Mouse (Mus musculus): ENCODE data around the gene Atad2b.
"Not testable (repeated sequence)": the region's sequence is repeated elsewhere in the genome, so short reads cannot be mapped to it uniquely, and the experiment has no call there.

Gene Atad2b

GRCm38 (mm10) chr12:4916994-4917804, at the start of gene Atad2b:
TSS of gene Atad2b (plus strand) at chr12:4917353.
- peak; percentile 97 for DNase-seq (ENCODE audit: low spot score in 2 of 2)

DNA sequence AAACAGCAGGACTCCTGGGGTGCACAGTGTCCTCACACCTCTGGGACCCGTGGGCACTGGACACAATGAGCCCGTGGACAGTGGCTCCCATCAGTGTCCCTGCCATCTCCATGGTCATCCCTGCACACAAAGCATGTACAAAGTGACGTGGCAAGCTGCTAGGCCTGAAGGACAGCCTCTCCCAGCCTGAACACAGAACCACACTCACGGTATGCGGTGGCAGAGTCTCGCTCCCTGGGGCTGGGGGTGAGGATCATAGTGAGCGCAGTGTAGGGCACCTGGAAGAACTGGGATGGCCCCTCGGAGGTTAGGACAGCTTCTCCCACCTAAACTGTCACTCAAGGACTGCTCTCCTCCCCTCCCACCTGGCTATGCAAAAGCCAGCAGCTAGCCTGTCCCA, 48.2 kb upstream of the Atad2b start:
- DNase-seq (ENCODE audit: low spot score in 2 of 2), result no peak

DNA sequence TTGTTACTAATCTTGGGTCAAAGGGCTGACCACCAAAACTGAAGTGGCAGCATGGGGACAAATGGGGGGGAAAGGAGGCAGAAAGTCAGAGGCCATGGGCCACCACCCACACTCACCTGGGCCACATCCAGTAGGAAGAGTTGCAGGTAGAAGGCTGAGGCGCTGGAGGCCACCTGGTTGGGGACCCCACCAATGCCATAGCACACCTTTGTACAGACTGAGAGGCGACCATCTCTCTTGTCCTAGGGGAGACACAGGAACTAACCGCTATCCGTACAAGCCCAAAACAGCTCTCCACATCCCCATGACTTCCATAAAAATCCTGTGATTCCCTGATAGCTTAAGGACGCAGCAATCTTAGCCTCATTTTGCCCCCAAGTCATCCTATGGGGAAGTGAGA, 45.9 kb upstream of the Atad2b start:
- no peak for DNase-seq (ENCODE audit: low spot score in 2 of 2)

- no peak for DNase-seq (ENCODE audit: low spot score in 2 of 2)
These were observed 44.9 kb upstream of the Atad2b start for GRCm38 (mm10) chr12:4872273-4872672.

DNA sequence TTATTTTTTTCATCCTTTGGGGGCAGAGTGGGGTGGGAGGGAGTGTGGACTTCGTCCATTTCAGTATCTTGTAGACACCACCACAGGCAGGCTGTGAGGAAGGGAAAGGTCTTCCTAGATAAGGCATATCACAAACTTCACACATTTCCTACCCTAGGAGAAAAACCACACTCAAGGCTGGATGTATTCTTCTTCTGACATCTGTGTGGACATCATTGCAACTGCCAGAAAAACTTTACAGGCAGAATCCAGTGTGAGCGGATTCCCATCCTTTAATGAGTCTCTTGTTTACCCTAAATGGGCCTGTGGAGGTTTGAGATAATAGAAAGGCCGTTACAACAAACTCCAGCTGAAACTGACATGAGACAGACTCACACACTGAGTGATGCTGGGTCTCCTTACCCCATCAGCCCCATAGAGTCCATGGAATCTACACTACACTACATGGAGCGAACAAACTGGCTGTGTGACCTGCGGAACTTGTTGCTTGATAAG, 44.1 kb upstream of the Atad2b start:
- DNase-seq (ENCODE audit: low spot score in 2 of 2), result peak; percentile 31 to 64

DNA sequence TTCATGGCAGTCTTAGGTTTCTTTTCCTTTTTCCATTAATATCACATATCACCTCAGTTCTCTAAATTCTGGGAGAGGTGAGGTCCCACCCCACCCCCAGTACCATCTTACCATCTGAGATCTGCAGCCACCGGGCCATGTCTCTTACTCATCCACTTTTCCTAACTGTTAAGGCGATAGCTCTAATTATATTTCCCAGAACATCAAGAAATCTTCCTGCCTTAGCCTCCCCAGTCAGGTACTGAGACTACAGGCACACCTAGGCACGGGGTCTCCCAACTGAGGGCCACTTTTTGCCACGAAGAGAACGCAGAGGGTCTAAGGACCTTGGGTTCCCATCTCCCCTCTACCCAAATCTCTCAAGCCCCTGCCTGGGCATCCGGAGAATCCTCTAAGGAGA, 43.6 kb upstream of the Atad2b start:
- no peak for DNase-seq (ENCODE audit: low spot score in 2 of 2)

- DNase-seq (ENCODE audit: low spot score in 2 of 2), result peak; percentile 76 to 80
These were observed 42.8 kb upstream of the Atad2b start, which contains the start of gene Mfsd2b for GRCm38 (mm10) chr12:4874161-4874927. TSS of gene Mfsd2b (minus strand) at chr12:4874359.

DNA sequence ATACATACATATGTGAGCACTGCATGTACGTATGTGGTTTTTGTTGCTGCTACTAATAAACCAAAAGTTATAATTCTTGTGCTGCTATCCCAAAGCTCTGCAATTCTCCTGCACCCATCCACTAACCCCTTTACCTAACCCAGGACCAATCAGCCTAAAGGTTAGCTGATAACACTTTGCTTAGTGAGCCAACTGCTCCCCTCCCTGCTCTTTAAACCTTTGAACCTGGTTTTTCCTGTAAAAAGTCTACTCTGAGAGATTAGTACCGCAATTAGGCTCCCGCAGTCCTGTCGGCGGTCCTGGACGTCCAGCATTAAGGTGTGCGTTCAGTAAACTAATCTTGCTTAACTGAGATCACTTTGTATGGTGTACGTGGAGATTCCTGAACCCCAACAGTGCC, 41.5 kb upstream of the Atad2b start:
- no peak for DNase-seq (ENCODE audit: low spot score in 2 of 2)

GRCm38 (mm10) chr12:4878296-4878783, 38.8 kb upstream of the Atad2b start:
- DNase-seq (ENCODE audit: low spot score in 2 of 2), result no peak

DNA sequence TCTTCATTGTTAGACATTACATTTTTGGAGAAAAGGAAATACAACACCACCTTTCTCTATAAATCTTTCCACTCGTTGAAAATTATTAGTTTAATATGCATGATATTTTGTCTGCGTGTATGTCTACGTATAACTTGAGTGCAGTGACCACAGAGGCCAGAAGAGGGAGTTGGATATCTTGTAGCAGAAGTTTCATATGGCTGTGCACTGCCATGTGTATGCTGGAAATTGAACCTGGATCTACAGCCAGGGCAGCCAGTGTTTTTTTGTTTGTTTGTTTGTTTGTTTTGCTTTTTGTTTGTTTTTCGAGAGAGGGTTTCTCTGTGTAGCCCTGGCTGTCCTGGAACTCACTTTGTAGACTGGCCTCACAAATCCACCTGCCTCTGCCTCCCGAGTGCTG, 38.1 kb upstream of the Atad2b start:
- peak in 1 of 2 experiments; percentile 17 for DNase-seq (ENCODE audit: low spot score in 2 of 2)

GRCm38 (mm10) chr12:4882086-4882485, 35.1 kb upstream of the Atad2b start:
- DNase-seq (ENCODE audit: low spot score in 2 of 2), result no peak

DNA sequence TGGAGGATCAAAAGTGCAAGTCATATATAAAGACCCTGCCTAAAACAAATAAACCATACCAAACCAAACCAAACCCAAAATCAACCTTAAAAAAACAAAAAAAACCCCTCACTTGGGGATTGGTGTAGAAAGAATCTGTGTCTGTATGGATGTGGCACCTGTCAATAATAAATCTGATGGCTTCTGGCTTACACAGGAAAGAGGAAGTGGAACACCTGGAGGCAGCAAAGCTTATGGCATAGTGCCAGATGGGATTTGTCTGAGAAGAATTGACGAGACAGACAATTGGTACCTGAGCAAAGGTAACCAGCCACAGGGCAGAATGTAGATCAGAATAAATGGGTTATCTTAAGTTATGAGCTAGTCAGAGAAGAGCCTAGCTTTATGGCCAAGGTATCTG, 32.1 kb upstream of the Atad2b start:
- no peak for DNase-seq (ENCODE audit: low spot score in 2 of 2)

GRCm38 (mm10) chr12:4886581-4886980, 30.6 kb upstream of the Atad2b start:
- DNase-seq (ENCODE audit: low spot score in 2 of 2), result not testable (repeated sequence)

DNA sequence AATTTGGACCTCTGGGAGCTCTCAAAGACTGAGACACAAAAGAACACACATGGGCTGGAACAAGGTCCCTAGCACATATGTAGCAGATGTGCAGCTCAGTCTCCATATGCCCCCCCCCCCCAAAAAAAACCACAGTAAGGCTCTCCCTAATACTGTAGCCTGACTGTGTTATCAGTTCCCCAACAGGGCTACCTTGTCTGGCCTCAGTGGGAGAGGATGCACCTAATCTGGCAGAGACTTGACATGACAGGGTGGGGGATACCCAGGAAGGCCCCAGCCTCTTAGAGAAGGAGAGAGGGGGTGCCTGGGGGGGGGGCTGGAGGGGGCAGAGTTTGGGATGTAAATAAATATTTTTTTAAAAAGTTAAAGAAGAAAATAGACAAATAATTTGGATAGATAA, 28.4 kb upstream of the Atad2b start:
- no peak for DNase-seq (ENCODE audit: low spot score in 2 of 2)

DNA sequence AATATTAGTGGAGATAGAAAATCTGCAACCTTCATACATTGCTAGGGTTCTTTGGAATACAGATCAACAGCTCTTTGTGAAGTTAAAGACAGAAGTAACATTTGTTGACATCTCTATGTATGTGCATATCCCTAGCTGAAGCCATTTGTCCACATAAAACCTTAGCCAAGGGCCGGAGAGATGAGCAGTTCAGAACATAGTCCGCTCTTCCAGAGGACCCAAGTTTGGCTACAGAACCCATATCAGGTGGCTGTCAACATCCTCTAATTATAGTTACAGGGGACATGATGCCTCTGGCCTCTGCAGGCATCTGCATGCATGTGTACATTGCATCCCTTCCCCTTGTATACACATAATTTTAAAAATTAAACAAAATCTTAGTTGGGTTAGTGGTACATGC, 27.9 kb upstream of the Atad2b start:
- no peak for DNase-seq (ENCODE audit: low spot score in 2 of 2)

DNA sequence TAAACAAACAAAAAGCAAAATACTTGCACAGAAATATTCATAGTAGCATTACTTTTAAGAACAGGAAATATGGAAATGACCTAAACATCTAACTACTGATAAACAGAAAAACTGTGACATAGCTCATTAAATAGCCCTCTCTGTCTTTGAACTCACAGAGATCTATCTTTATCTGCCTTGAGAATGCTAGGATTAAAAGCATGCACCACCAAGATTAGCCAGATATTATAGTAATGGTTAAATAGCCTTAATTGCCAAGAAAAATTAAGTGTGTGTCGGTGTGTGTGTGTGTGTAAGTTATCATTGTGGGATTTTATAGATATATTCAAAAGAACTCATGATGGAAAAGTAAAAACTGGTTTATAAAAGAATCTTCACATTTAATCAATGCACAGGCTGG, 27.3 kb upstream of the Atad2b start:
- DNase-seq (ENCODE audit: low spot score in 2 of 2), result no peak

DNA sequence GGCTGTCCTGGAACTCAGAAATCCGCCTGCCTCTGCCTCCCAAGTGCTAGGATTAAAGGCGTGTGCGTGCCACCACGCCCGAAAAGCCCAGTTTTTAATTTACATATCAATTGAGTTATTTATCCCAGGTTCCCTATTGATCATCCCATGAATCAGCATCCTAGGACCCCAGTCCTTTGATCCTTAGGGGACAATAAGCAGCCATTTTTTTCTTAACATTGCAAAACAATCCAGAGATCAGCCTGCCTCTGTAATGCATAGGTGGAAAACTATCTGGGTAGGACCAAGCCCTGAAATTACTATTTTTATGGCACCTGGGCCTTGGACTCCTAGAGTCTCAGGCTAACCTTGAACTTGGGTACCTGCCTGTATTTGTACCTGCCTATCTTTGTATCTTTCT, 19.1 kb upstream of the Atad2b start:
- no peak for DNase-seq (ENCODE audit: low spot score in 2 of 2)

- DNase-seq (ENCODE audit: low spot score in 2 of 2), result peak in 1 of 2 experiments; percentile 14
These were observed 11.2 kb upstream of the Atad2b start for GRCm38 (mm10) chr12:4905946-4906345.

DNA sequence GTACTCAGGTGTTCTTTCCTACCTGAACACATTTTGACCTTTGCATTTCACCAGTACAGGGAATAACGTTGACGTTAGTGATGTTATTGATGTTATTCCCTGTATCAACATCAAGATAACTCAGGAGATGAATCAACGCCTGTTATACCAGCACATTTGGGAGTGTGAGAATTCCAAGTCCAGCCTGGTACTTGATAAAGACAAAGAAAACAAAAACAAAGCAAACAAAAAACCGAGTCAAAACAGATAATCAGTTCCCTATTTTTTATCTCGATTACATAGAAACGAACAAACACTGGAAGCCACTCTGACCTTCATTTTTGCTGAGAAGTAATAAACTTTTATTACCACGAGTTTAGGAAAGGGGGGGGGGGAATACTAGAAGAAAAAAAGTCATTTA, 10.7 kb upstream of the Atad2b start:
- no peak for DNase-seq (ENCODE audit: low spot score in 2 of 2)

GRCm38 (mm10) chr12:4906951-4907906, 9.9 kb upstream of the Atad2b start, which contains the start of gene Ubxn2a:
TSS of gene Ubxn2a (minus strand) at chr12:4907705.
- DNase-seq (ENCODE audit: low spot score in 2 of 2), result peak; percentile 93 to 94

DNA sequence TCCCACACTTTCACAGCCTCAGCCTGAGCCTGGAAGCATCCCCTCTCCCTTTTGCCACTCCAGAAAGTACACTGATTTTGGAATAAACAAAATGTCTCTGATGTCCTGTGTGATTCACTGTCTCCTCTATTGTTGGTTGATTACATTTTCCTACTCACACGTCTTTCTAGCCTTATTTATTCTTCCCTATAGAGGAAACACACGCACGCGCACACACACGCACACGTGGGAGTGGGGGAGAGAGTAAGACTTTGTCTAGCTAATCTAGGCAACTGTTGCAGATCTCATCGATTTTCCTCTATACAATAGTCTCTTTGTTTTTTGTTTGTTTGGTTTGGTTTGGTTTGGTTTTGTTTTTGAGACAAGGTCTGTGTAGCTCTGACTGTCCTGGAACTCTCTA, 8.8 kb upstream of the Atad2b start:
- no peak for DNase-seq (ENCODE audit: low spot score in 2 of 2)

Measured in spleen, postnatal 36 days (tissue).